Mouse (Mus musculus) heart, adult 2 months (tissue): ENCODE data around the gene Vash2.

Experiments used
- CTCF ChIP-seq: fragments of 200-600 bp; IDR thresholded peaks from 2 replicates; pipeline ENCODE4 v1.8.1; 2022; ENCODE audit warnings: antibody characterized with exemption, mild to moderate bottlenecking, moderate library complexity
- EP300 ChIP-seq: fragments of 200-500 bp; IDR thresholded peaks from 2 replicates; pipeline ENCODE4 v1.6.1; 2011; ENCODE audit warnings: low read depth, low read length, control low read depth; ENCODE audit not compliant: insufficient read depth
- POLR2A ChIP-seq: fragments of 200-500 bp; IDR thresholded peaks from 2 replicates; pipeline ENCODE4 v1.6.1; 2011; ENCODE audit warnings: mild to moderate bottlenecking, low read depth, low read length, control low read depth; ENCODE audit not compliant: insufficient read depth

DNA sequence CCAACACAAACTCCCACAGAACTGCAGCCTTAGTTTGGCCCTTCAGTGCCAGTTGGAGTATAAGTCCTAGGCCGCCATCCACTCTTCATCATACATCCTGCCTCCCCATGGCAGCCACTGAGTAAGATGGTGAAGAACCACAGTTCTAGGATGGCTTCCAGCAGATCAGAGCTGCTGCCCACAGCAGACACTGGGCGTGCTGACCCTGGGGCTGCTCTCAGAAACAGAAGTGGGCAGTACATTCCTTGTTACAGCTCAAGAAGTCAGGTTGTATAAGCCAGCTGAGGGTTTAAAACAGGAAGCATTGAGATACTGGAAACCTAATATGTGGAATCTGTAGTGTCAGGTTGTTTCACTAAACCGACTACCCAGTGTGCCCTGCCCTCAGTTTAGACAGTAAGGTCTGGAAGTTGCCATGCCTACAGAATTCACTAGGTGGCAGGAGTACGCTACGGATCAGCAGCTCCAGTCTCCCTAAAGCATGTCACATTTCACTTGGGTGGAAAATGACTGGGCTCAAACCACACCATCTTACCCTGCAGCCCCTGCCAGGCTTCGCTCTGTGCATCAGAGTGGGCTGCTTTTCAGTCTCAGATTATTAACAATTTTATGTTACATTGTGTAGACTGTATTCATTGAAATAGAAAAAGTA is 34.9 kb downstream of the Vash2 start:
- TF ChIP-seq POLR2A (no peak), EP300 (peak; percentile 92; the same call in 1 of the 2 replicates), CTCF (peak; percentile 96)
